Mouse (Mus musculus): ENCODE results near the gene Jdp2. TPM values are rescaled to one million over a fixed set of nuclear protein-coding genes. Genes with fewer than 3 reads are reported as not detected.

Jdp2 gene
- polyA plus RNA-seq, 1 experiment from 2014 or later: 0.36 TPM

DNA sequence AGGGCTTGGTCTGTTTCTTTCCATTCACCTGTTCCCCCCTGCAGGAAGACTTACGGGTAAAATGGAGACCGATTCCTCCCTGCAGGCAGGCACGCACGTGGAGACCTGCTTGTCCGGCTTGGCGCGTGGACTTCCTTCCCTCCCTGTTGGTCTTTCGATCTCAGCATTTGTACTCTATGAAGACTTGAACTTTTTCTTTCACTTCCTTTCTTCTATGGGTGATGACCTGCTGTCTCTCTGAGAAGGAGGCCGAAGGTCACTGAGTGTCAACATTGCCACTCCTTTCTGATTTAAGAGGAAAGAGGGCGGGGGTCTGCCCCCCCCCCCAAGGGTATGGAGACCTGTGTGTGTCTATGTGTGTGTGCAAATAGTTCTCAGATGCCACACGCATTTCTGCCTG, 774 bp upstream of the Jdp2 start:
- H3K4me3 ChIP-seq (ENCODE audit: low read depth, low read length): peak overlapping the region; percentile 86
- H3K27me3 ChIP-seq (ENCODE audit: control insufficient read depth, insufficient read depth, low read depth, low read length): no peaks in the 10 kb centered on the region
- no peaks in the 10 kb centered on the region for H3K9me3 ChIP-seq (replicated peaks; ENCODE audit: control insufficient read depth, low read length, poor library complexity, severe bottlenecking)
- peak overlapping the region; percentile 89 for H3K27ac ChIP-seq (ENCODE audit: low read length)
- H3K4me2 ChIP-seq (ENCODE audit: low read length): peak overlapping the region; percentile 76
- peak overlapping the region; percentile 96 for H3K9ac ChIP-seq (ENCODE audit: low read depth, low read length)
- H3K36me3 ChIP-seq (ENCODE audit: control insufficient read depth, insufficient read depth, low read length): no peaks in the 10 kb centered on the region
- 44% methylated on average over 11 of the region's 11 CpGs for WGBS
- ATAC-seq: no peak
- peaks cover 29% of the 10 kb centered on the region for H3K4me1 ChIP-seq (ENCODE audit: control insufficient read depth, insufficient read depth, low read length)

DNA sequence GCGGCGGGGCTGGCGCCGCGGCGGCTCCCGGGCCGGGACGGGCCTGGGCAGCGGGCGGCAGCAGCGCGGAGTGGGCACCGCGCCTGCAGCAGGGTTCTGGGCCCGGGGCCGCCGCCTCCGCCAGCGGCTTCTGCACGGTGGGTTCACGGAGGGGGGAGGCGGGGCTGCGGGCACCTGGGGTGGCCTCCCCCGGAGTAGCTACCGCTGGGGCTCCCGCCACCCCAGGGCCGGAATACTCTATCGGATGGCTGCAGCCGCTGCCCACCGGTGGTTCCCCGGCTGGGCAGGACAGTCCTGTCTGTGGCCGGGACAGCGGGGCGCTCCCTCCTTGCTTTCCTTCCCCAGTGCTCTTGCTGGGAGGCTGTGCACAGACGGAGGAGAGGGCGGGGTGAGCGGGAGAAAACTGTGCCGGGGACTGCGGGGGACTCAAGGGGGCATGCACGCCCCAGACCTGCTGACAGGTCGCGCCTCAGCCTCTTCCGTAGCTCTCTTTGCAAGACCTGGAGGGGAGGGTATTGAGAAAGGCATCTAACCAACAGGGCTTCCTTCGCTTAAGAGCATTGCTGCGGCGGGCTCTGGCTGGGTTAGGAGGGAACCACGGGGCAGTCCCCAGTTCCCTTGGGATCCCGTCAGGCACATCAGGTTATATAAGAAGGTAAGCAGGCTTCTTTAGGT, 788 bp downstream of the Jdp2 start:
- H3K9me3 ChIP-seq (replicated peaks; ENCODE audit: control insufficient read depth, low read length, poor library complexity, severe bottlenecking): no peaks in the 10 kb centered on the region
- H3K36me3 ChIP-seq (ENCODE audit: control insufficient read depth, insufficient read depth, low read length): no peaks in the 10 kb centered on the region
- H3K4me2 ChIP-seq (ENCODE audit: low read length): peak overlapping the region; percentile 76
- under 1% methylated on average over 29 of the region's 49 CpGs for WGBS
- H3K4me3 ChIP-seq (ENCODE audit: low read depth, low read length): peak overlapping the region; percentile 86
- H3K4me1 ChIP-seq (ENCODE audit: control insufficient read depth, insufficient read depth, low read length): peaks cover 36% of the 10 kb centered on the region
- peak overlapping the region; percentile 96 for H3K9ac ChIP-seq (ENCODE audit: low read depth, low read length)
- H3K27me3 ChIP-seq (ENCODE audit: control insufficient read depth, insufficient read depth, low read depth, low read length): no peaks in the 10 kb centered on the region
- peak overlapping the region; percentile 89 for H3K27ac ChIP-seq (ENCODE audit: low read length)
- peak; percentile 61 for ATAC-seq

DNA sequence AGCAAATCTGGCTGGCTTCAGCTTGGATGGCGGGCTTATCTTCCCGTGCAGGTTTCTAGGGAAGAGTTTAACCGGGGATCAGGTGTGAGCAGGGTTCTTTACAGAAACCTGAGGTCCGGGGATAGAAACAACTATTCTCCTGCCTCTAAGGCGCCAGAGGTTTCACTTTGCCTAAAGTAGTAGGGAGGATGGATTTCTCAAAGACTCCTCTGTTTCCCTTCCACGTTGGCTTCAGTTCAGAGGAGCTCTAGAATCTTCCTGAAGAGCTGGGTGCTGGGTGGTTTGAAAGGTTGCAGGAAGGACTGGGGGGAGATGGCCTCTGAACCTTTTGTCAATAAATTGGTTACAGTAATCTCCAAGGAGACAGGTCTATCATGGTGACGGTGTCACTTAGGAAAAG, 1.8 kb downstream of the Jdp2 start:
- Histone ChIP-seq H3K27ac (ENCODE audit: low read length) (no peak overlapping the region), H3K9ac (ENCODE audit: low read depth, low read length) (peak overlapping the region; percentile 96; the same call in 1 of the 2 replicates), H3K4me1 (ENCODE audit: control insufficient read depth, insufficient read depth, low read length) (peaks cover 40% of the 10 kb centered on the region), H3K4me2 (ENCODE audit: low read length) (peak overlapping the region; percentile 76), H3K27me3 (ENCODE audit: control insufficient read depth, insufficient read depth, low read depth, low read length) (no peaks in the 10 kb centered on the region), H3K36me3 (ENCODE audit: control insufficient read depth, insufficient read depth, low read length) (0 out of 2 replicates have a peak, but pooled peaks cover 2% of the 10 kb centered on the region), H3K4me3 (ENCODE audit: low read depth, low read length) (peak overlapping the region; percentile 86), H3K9me3 (replicated peaks; ENCODE audit: control insufficient read depth, low read length, poor library complexity, severe bottlenecking) (no peaks in the 10 kb centered on the region)
- WGBS: 48% methylated on average over 7 of the region's 7 CpGs
- ATAC-seq: no peak

DNA sequence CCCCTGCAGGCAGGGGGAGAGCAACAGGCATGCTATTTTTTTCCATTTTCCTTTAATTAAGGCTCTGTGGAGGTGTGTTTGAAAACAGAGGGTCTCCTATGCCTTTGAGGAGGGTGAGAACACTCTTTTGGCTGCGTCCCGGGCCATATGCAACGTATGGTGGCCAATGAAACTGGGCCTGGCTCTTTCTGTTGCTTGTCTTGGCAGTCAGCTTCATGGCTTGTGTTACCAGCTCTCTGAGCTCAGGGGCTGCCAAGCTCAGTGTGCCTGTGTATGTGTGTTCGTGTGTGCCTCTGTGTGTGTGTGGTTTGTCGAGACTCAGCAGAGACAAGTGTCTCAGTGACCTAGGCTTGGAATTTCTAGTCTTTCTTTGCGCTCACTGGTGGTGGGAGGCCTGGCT, 2.7 kb downstream of the Jdp2 start:
- H3K9ac ChIP-seq (ENCODE audit: low read depth, low read length): no peak overlapping the region
- WGBS: 77% methylated on average over 6 of the region's 6 CpGs

DNA sequence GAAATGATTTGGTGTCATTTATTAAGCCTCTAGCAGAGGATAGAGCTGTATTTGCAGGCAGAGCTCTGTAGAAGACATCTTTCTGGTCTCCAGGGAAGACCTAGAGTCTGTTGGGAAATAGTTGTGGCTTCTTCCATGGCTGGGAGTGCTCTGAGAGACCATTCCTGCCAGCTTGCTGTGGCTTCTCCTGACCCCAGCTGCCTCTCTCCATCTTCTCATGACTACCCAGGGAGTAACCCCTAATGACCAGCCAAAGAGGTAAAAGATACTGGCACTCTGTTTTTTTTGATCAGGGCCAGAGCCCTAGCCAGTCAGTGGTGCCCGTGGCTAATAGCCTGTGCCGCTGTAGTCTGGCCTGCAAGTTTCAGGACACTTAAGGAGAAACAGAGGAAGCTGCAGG, 3.3 kb downstream of the Jdp2 start:
- H3K9me3 ChIP-seq (replicated peaks; ENCODE audit: control insufficient read depth, low read length, poor library complexity, severe bottlenecking): no peaks in the 10 kb centered on the region
- no peaks in the 10 kb centered on the region for H3K27me3 ChIP-seq (ENCODE audit: control insufficient read depth, insufficient read depth, low read depth, low read length)
- WGBS: 92% methylated on average over 2 of the region's 2 CpGs
- 0 out of 2 replicates have a peak, but pooled peaks cover 2% of the 10 kb centered on the region for H3K36me3 ChIP-seq (ENCODE audit: control insufficient read depth, insufficient read depth, low read length)
- H3K4me1 ChIP-seq (ENCODE audit: control insufficient read depth, insufficient read depth, low read length): peaks cover 40% of the 10 kb centered on the region
- H3K27ac ChIP-seq (ENCODE audit: low read length): no peak overlapping the region
- no peak overlapping the region for H3K9ac ChIP-seq (ENCODE audit: low read depth, low read length)
- no peak overlapping the region for H3K4me2 ChIP-seq (ENCODE audit: low read length)
- H3K4me3 ChIP-seq (ENCODE audit: low read depth, low read length): no peak overlapping the region
- ATAC-seq: no peak

More for the DNA sequence above, 2.7 kb downstream of the Jdp2 start:
- Histone ChIP-seq H3K9me3 (replicated peaks; ENCODE audit: control insufficient read depth, low read length, poor library complexity, severe bottlenecking) (no peaks in the 10 kb centered on the region), H3K27me3 (ENCODE audit: control insufficient read depth, insufficient read depth, low read depth, low read length) (no peaks in the 10 kb centered on the region), H3K4me2 (ENCODE audit: low read length) (no peak overlapping the region), H3K4me1 (ENCODE audit: control insufficient read depth, insufficient read depth, low read length) (peaks cover 40% of the 10 kb centered on the region), H3K36me3 (ENCODE audit: control insufficient read depth, insufficient read depth, low read length) (0 out of 2 replicates have a peak, but pooled peaks cover 2% of the 10 kb centered on the region), H3K4me3 (ENCODE audit: low read depth, low read length) (no peak overlapping the region), H3K27ac (ENCODE audit: low read length) (no peak overlapping the region)
- no peak for ATAC-seq

DNA sequence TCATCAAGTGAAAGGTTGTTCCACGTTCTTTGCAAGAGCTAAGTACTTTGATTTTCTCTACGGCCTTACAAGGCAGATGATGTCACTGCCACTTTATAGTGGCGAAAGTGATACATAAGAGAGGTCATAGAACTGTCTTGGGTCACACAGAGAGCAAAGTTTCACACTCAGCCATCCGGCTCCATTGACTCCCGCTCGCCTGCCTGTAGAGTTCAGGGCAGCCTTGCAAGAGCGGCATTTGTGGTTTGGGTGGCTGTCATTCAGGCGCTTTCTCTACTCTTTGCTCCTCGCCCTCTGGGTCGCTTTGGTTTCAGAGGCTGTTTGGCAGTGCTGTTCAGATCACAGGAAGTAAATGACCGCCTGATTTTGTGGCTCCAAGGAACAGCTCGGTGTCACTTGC, 4.0 kb downstream of the Jdp2 start:
- Histone ChIP-seq H3K4me1 (ENCODE audit: control insufficient read depth, insufficient read depth, low read length) (peaks cover 37% of the 10 kb centered on the region), H3K4me3 (ENCODE audit: low read depth, low read length) (no peak overlapping the region), H3K27me3 (ENCODE audit: control insufficient read depth, insufficient read depth, low read depth, low read length) (no peaks in the 10 kb centered on the region), H3K27ac (ENCODE audit: low read length) (no peak overlapping the region), H3K9me3 (replicated peaks; ENCODE audit: control insufficient read depth, low read length, poor library complexity, severe bottlenecking) (no peaks in the 10 kb centered on the region), H3K4me2 (ENCODE audit: low read length) (no peak overlapping the region), H3K36me3 (ENCODE audit: control insufficient read depth, insufficient read depth, low read length) (0 out of 2 replicates have a peak, but pooled peaks cover 2% of the 10 kb centered on the region), H3K9ac (ENCODE audit: low read depth, low read length) (no peak overlapping the region)
- no peak for ATAC-seq
- WGBS: 86% methylated on average over 12 of the region's 12 CpGs

DNA sequence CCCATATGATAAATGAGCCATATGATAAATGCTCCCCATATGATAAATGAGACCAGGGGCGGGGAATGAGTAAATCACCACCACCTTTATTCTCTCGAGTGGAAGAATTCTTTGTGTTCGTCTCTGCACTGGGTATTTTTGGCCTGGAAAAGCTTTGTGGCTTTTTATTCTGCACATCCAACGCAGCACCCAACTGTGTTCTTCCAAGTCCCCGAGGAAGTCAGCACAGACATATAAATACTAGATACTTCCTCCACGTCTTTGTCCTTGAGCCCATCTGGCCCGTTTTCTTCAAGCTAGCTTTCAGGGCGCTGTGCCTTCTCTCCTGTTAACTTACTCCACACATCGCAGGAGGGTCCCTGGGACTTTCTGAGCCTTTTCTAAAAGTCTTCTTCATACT, 4.9 kb downstream of the Jdp2 start:
- ATAC-seq: no peak
- H3K27ac ChIP-seq (ENCODE audit: low read length): no peak overlapping the region
- H3K4me3 ChIP-seq (ENCODE audit: low read depth, low read length): no peak overlapping the region
- no peaks in the 10 kb centered on the region for H3K27me3 ChIP-seq (ENCODE audit: control insufficient read depth, insufficient read depth, low read depth, low read length)
- peaks cover 30% of the 10 kb centered on the region for H3K4me1 ChIP-seq (ENCODE audit: control insufficient read depth, insufficient read depth, low read length)
- no peaks in the 10 kb centered on the region for H3K9me3 ChIP-seq (replicated peaks; ENCODE audit: control insufficient read depth, low read length, poor library complexity, severe bottlenecking)
- WGBS: 69% methylated on average over 9 of the region's 9 CpGs
- peaks cover 2% of the 10 kb centered on the region; the same call in 1 of the 2 replicates for H3K36me3 ChIP-seq (ENCODE audit: control insufficient read depth, insufficient read depth, low read length)
- no peak overlapping the region for H3K4me2 ChIP-seq (ENCODE audit: low read length)
- H3K9ac ChIP-seq (ENCODE audit: low read depth, low read length): no peak overlapping the region

DNA sequence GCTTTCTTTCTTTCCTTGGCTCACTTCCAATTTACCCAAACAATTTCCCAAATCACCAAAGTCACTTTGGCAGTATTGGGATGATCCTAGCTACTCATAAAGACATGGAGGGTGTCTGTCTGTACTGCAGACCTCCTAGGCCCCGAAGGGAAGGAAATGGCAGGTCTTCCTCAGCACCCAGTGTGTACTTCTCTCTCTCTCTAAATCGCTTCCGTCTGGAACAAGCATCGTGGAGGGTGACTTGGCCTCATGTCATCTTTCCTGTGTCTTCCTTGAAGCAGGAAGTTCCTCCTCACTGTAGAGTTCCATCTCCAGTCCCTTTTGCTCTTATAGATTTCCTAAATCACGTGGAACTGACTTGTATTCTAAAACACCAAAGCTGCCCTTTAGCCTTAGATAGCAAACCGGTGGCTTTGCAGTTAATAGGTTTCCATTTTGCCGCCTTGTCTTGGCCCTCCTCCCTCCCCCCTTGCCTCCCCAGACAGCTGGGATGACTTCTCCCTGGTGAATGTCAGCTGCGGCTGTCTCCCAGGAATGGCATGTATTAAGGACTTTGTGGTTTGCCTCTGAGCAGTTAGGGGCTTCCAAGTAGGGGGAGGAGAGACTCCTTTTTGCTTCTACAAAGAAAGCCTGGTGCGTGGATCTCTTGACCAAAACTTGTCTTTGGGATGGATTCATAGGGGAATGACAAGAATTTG, 5.6 kb downstream of the Jdp2 start:
- no peak for ATAC-seq
- Histone ChIP-seq H3K4me1 (ENCODE audit: control insufficient read depth, insufficient read depth, low read length) (peaks cover 30% of the 10 kb centered on the region), H3K27ac (ENCODE audit: low read length) (no peak overlapping the region), H3K4me2 (ENCODE audit: low read length) (no peak overlapping the region), H3K36me3 (ENCODE audit: control insufficient read depth, insufficient read depth, low read length) (peaks cover 2% of the 10 kb centered on the region; the same call in 1 of the 2 replicates), H3K27me3 (ENCODE audit: control insufficient read depth, insufficient read depth, low read depth, low read length) (no peaks in the 10 kb centered on the region), H3K9ac (ENCODE audit: low read depth, low read length) (no peak overlapping the region), H3K9me3 (replicated peaks; ENCODE audit: control insufficient read depth, low read length, poor library complexity, severe bottlenecking) (no peaks in the 10 kb centered on the region), H3K4me3 (ENCODE audit: low read depth, low read length) (no peak overlapping the region)
- 64% methylated on average over 9 of the region's 9 CpGs for WGBS
